Mouse (Mus musculus): ENCODE results near the gene Krtap28-10. TPM values are rescaled to one million over a fixed set of nuclear protein-coding genes. Genes with fewer than 3 reads are reported as not detected.

The Krtap28-10 gene
- not detected in 2 replicates for polyA plus RNA-seq (2015; fragmentation: Nextera tagmentation; extraction: Ambion mirVana)

DNA sequence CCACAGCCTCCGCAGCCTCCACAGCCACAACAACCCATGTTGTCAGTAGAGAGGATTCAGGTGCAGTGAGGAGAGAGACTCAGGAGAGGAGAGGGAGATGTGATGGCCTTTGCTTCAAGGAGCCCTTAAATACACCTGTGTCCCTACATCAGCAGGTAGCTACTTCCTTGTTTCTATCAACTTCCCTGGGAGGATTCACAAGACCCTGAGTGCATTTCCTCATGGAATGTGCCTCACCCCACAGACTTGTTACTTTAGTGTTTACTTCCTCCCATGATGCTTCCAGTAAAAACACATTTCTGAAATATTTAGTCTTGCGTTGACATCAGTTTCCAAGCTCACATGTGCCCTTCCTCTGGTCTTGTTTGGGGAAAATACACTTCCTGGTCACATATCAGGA, at the start of gene Krtap28-10:
Gene Krtap28-10 (minus strand): TSS at position 101 of the 400 bp plus-strand sequence.

DNA sequence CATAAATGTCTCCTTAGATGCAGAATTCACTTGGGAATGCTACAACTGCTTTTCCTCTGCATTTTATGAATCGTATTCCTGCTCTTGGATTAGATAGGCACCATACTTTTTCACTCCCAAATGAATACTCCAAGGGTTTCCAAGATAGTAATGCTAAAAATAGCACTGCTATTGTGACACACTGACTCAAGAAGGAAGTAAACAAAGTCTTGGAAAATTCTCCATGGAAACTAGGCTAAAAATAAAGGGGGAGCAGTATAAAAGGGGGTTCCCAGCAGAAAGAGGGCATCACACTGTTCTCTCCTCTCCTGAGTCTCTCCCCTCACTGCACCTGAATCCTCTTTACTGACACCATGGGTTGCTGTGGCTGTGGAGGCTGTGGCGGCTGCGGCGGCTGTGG, 18.4 kb upstream of the Krtap28-10 start, which contains the start of gene Krtap28-13:
Gene Krtap28-13 (plus strand): TSS at position 288 of the 400 bp plus-strand sequence.

DNA sequence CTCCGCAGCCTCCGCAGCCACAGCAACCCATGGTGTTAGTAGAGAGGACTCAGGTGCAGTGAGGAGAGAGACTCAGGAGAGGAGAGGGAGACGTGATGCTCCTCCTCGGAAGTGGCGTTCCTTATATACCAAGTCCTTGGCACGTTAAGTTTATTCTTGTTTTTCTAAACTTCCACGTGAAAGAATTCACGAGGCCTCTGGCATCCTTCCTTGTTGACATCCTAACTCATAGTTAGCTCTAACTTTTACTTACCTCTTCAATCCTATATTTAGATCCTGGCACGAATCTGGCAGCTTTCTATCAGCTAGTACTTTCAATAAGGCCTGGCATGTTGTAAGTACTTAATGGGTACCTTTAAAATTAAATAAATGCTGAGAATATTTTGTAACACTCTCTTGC, 17.0 kb upstream of the Krtap28-10 start, which contains the start of gene A030005K14Rik:
Gene A030005K14Rik (minus strand): TSS at position 101 of the 400 bp plus-strand sequence.

DNA sequence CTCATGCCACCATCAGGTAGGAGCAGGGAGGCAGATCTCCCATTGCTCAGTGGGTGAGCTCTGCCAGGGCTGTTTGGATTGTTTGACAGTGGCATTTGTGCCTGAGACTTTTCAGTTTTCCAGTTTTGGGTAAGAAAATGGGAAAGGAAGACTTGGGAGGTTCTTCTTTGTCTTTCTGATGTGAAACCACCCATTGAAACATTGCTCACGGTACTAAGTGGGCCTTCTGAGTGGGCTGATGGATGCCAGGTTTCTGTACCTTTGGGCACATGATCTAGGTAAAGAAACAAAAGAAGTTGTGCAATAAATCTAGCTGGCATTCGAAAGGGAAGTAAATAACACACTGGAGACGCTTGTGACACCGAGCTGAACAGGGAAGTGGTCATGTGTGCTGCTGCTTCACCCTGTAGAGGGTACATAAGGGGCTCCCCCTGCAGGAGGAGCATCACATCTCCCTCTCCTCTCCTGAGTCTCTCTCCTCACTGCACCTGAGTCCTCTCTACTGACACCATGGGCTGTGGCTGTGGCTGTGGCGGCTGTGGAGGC, 2.7 kb upstream of the Krtap28-10 start, which contains the start of gene Gm47969:
Gene Gm47969 (plus strand): TSS at position 51 of the 546 bp plus-strand sequence.

DNA sequence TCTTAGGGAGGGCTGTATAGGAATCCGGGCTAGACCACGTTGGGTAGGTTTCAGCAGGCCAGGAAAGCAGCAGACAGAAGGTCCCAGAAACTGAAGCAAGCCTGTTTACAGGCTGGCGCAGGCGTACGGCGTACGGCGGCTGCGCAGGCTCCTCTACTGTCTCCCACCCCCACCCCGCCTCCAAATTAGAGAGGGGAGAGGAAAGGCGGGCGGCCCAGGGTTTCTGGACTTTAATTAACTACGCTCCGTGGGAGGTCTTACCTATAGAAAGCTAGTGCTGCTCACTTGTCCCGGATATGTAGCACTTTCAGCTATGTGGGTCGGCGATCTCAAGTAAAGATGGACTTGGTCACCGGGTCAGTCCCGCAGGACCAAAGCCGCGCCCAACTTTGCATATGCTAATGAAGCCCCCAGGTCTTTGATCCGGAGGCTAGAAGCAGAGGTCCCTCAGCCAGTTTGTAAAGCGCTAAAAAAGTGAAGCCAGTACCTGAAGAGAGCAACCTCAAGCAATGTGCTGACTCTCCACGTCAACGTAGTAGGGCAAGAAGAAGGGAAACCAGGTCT, 4.1 kb downstream of the Krtap28-10 start, which contains the start of gene Slc19a3:
Gene Slc19a3 (minus strand): TSS at position 340 of the 564 bp plus-strand sequence.

DNA sequence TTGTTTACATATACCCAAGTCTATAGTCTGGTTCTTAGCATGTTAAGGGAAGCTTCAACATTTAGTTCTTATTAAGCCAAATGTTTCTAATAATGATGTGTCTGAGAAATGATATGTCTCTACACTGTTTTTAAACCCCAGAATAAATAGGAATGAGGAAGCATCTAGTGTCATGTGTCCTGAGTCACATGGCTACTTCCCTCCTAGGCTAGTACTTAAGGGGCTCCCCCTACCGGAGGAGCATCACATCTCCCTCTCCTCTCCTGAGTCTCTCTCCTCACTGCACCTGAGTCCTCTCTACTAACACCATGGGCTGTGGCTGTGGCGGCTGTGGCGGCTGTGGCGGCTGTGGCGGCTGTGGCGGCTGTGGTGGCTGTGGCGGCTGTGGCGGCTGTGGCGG, 42.0 kb downstream of the Krtap28-10 start, which contains the start of gene Gm47959:
Gene Gm47959 (plus strand): TSS at position 243 of the 400 bp plus-strand sequence.

Other genes starting within 250 kb of the Krtap28-10 start
- 22.7 and 23.4 TPM in 2 replicates for gene Agfg1, start 203.0 kb downstream of the Krtap28-10 start, polyA plus RNA-seq (2015; fragmentation: Nextera tagmentation; extraction: Ambion mirVana)
- not detected in 2 replicates for gene A030005L19Rik, start 129.2 kb downstream of the Krtap28-10 start, polyA plus RNA-seq (2015; fragmentation: Nextera tagmentation; extraction: Ambion mirVana)
- gene A030014E15Rik, start 117.6 kb downstream of the Krtap28-10 start, polyA plus RNA-seq (2015; fragmentation: Nextera tagmentation; extraction: Ambion mirVana): not detected in 2 replicates
- gene Gm6217, start 111.1 kb downstream of the Krtap28-10 start, polyA plus RNA-seq (2015; fragmentation: Nextera tagmentation; extraction: Ambion mirVana): not detected in 2 replicates
- not detected in 2 replicates for gene A030003K21Rik, start 99.1 kb downstream of the Krtap28-10 start, polyA plus RNA-seq (2015; fragmentation: Nextera tagmentation; extraction: Ambion mirVana)
- gene Gm7544, start 86.5 kb downstream of the Krtap28-10 start, polyA plus RNA-seq (2015; fragmentation: Nextera tagmentation; extraction: Ambion mirVana): not detected in 2 replicates
- not detected in 2 replicates for gene Gm47955, start 82.2 kb downstream of the Krtap28-10 start, polyA plus RNA-seq (2015; fragmentation: Nextera tagmentation; extraction: Ambion mirVana)
- gene Gm47959, start 41.9 kb downstream of the Krtap28-10 start, polyA plus RNA-seq (2015; fragmentation: Nextera tagmentation; extraction: Ambion mirVana): not detected in 2 replicates
- 1.3 TPM in 2 replicates for gene Slc19a3, start 4.0 kb downstream of the Krtap28-10 start, polyA plus RNA-seq (2015; fragmentation: Nextera tagmentation; extraction: Ambion mirVana)
- gene Gm47969, start 2.5 kb upstream of the Krtap28-10 start, polyA plus RNA-seq (2015; fragmentation: Nextera tagmentation; extraction: Ambion mirVana): not detected in 2 replicates
- not detected in 2 replicates for gene A030005K14Rik, start 16.9 kb upstream of the Krtap28-10 start, polyA plus RNA-seq (2015; fragmentation: Nextera tagmentation; extraction: Ambion mirVana)
- not detected in 2 replicates for gene Krtap28-13, start 18.4 kb upstream of the Krtap28-10 start, polyA plus RNA-seq (2015; fragmentation: Nextera tagmentation; extraction: Ambion mirVana)
- gene Ccl20, start 74.3 kb upstream of the Krtap28-10 start, polyA plus RNA-seq (2015; fragmentation: Nextera tagmentation; extraction: Ambion mirVana): not detected in 2 replicates
- 1.6 and 1.7 TPM in 2 replicates for gene Daw1, start 117.3 kb upstream of the Krtap28-10 start, polyA plus RNA-seq (2015; fragmentation: Nextera tagmentation; extraction: Ambion mirVana)

Measured in neural tube, postnatal 0 days (tissue).